Mouse (Mus musculus) G1E (cell line): ENCODE measurements around the gene Gm12216.

Experiments used
- CTCF ChIP-seq: IDR thresholded peaks from 2 replicates; pipeline ENCODE4 v1.5.1; 2012; ENCODE audit warnings: low read depth, low read length, inconsistent platforms, mixed read lengths
- GATA1 ChIP-seq: IDR thresholded peaks from 2 replicates; pipeline ENCODE4 v1.6.1; 2012; ENCODE audit warnings: borderline replicate concordance, low read length, inconsistent platforms, mixed read lengths
- GATA2 ChIP-seq: IDR thresholded peaks from 2 replicates; pipeline ENCODE4 v1.6.1; 2012; ENCODE audit warnings: low read depth, low read length, inconsistent platforms, borderline replicate concordance
- POLR2AphosphoS5 ChIP-seq: IDR thresholded peaks from 2 replicates; pipeline ENCODE4 v1.6.1; 2012; ENCODE audit warnings: low read depth, low read length, inconsistent platforms; ENCODE audit not compliant: insufficient replicate concordance
- TAL1 ChIP-seq: conservative IDR thresholded peaks from 2 replicates; pipeline ENCODE4 v1.6.1; 2012; ENCODE audit warnings: low read depth, low read length, inconsistent platforms, mixed read lengths

DNA sequence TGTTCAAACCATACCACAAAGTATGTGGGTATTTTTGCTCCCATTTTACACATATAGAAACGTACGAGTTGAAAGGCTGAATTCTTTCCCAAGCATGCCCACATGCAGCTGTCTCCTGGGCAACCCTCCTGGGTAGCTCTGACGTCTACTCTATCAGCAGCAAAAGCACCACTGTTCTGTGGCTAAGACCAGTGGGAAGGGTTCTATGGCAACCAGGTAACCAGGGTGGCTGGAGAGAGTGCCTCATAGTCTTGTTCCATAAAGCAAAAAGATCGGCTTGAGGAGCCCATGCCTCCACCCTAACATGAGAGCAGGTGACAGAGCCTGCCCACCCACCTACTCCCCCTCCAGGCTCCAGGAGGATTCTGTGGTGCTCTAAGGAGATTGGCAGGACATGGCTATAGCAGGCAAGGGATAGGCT, 16.9 kb downstream of the Gm12216 start:
- TF ChIP-seq CTCF = no peak
- no peak for TF ChIP-seq GATA1
- no peak for TF ChIP-seq GATA2
- no peak for TF ChIP-seq TAL1
- TF ChIP-seq POLR2AphosphoS5 = no peak
